ENCODE assay signal across 10 mouse cellular contexts in genomic region chr5:44239187-44240136, GRCm38 (mm10). TPM values are rescaled to one million over a fixed set of nuclear protein-coding genes. Genes with fewer than 3 reads are reported as not detected.
DNase-seq lines count a peak whose midpoint lies in the region; ATAC-seq and TF ChIP-seq lines count a peak whose summit lies in the region.
"Had no signal": no experiment of that assay in that cellular context is flagged by ENCODE, and none has a peak within 500 bp of the region (broad histone marks: within the 10 kb centered on the region; RNA-seq: fewer than 3 reads in every experiment).

No protein-coding gene starts in this region.

- no peak for TF ChIP-seq EP300 in liver, embryonic 14.5 days (IDR thresholded peaks at IDR 0.05; ENCODE audit: low read depth)

- ATAC-seq in kidney, embryonic 14.5 days (ENCODE audit: low FRiP score, low TSS enrichment) = no peak
- ATAC-seq in liver, embryonic 14.5 days (ENCODE audit: insufficient read depth) = peak; percentile 53; the same call in 1 of the 2 replicates
- ATAC-seq in forebrain, postnatal 0 days = no peak
- no peak for ATAC-seq in forebrain, embryonic 15.5 days (replicated peaks)

- DNase-seq in kidney, adult 2 months = peak; percentile 87
- DNase-seq in cerebellum, adult 11 months = peak; percentile 48
- peak; percentile 66 for DNase-seq in heart, embryonic 10.5 days (ENCODE audit: low spot score)
- no peak for DNase-seq in liver, embryonic 14.5 days (ENCODE audit: low read depth in 3 of 3, low spot score in 3 of 3)
- no peak for DNase-seq in forebrain, postnatal 0 days
- no peak for DNase-seq in gastrocnemius, postnatal 4 days (ENCODE audit: low spot score in 2 of 2)

- H3K27ac ChIP-seq in kidney, adult 2 months (ENCODE audit: insufficient read depth, low read depth, low read length) = peak overlapping the region; percentile 93
- no peak overlapping the region for H3K27ac ChIP-seq in kidney, embryonic 14.5 days (ENCODE audit: low read depth, low read length)
- no peak overlapping the region for H3K27ac ChIP-seq in heart, embryonic 10.5 days
- no peak overlapping the region for H3K27ac ChIP-seq in liver, embryonic 14.5 days
- H3K27ac ChIP-seq in forebrain, postnatal 0 days (ENCODE audit: low read depth, low read length) = no peak overlapping the region
- no peak overlapping the region for H3K27ac ChIP-seq in forebrain, embryonic 15.5 days (replicated peaks)
- H3K27ac ChIP-seq: embryonic facial prominence, embryonic 15.5 days; lung, embryonic 15.5 days had no signal

- no peak for TF ChIP-seq CTCF in kidney, adult 2 months (conservative IDR thresholded peaks at IDR 0.05; ENCODE audit: insufficient read depth, insufficient read length, low read depth, low read length)
- no peak for TF ChIP-seq CTCF in liver, embryonic 14.5 days (IDR thresholded peaks at IDR 0.05; ENCODE audit: low read depth)
- no peak for TF ChIP-seq CTCF in forebrain, postnatal 0 days (IDR thresholded peaks at IDR 0.05; ENCODE audit: low read depth)

- H3K9ac ChIP-seq in kidney, embryonic 14.5 days (ENCODE audit: low read depth, low read length) = no peak overlapping the region
- H3K9ac ChIP-seq in liver, embryonic 14.5 days (replicated peaks) = no peak overlapping the region
- H3K9ac ChIP-seq in forebrain, postnatal 0 days = no peak overlapping the region
- H3K9ac ChIP-seq in forebrain, embryonic 15.5 days (replicated peaks) = no peak overlapping the region
- H3K9ac ChIP-seq: embryonic facial prominence, embryonic 15.5 days; lung, embryonic 15.5 days had no signal

- H3K27me3 ChIP-seq in kidney, adult 2 months (replicated peaks; ENCODE audit: control insufficient read depth, insufficient read depth, low read length) = no peaks in the 10 kb centered on the region
- no peaks in the 10 kb centered on the region for H3K27me3 ChIP-seq in kidney, embryonic 14.5 days (ENCODE audit: control insufficient read depth, insufficient read depth, low read length)
- H3K27me3 ChIP-seq in heart, embryonic 10.5 days (ENCODE audit: insufficient read depth, poor library complexity, severe bottlenecking) = no peaks in the 10 kb centered on the region
- no peaks in the 10 kb centered on the region for H3K27me3 ChIP-seq in liver, embryonic 14.5 days (ENCODE audit: control insufficient read depth, insufficient read depth, low read length)
- no peaks in the 10 kb centered on the region for H3K27me3 ChIP-seq in forebrain, postnatal 0 days (ENCODE audit: insufficient read depth, low read length)
- no peaks in the 10 kb centered on the region for H3K27me3 ChIP-seq in forebrain, embryonic 15.5 days
- H3K27me3 ChIP-seq: embryonic facial prominence, embryonic 15.5 days; lung, embryonic 15.5 days had no signal

- H3K4me2 ChIP-seq in kidney, embryonic 14.5 days (replicated peaks; ENCODE audit: low read depth, low read length) = no peak overlapping the region
- peak overlapping the region; percentile 15 for H3K4me2 ChIP-seq in liver, embryonic 14.5 days (ENCODE audit: low read depth)
- H3K4me2 ChIP-seq in forebrain, postnatal 0 days (ENCODE audit: low read depth) = no peak overlapping the region
- H3K4me2 ChIP-seq in forebrain, embryonic 15.5 days (replicated peaks) = no peak overlapping the region
- H3K4me2 ChIP-seq: embryonic facial prominence, embryonic 15.5 days; lung, embryonic 15.5 days had no signal

- H3K4me1 ChIP-seq in kidney, adult 2 months (ENCODE audit: control insufficient read depth, insufficient read depth, low read length) = peaks cover 13% of the 10 kb centered on the region
- H3K4me1 ChIP-seq in kidney, embryonic 14.5 days (ENCODE audit: control insufficient read depth, insufficient read depth, low read length) = no peaks in the 10 kb centered on the region
- 0 out of 2 replicates have a peak, but pooled peaks cover 3% of the 10 kb centered on the region for H3K4me1 ChIP-seq in heart, embryonic 10.5 days
- peaks cover 4 to 19% of the 10 kb centered on the region in 2 experiments for H3K4me1 ChIP-seq in liver, embryonic 14.5 days (replicated peaks; ENCODE audit: control insufficient read depth in 2 of 2, insufficient read depth in 2 of 2, low read length in 1 of 2)
- H3K4me1 ChIP-seq in forebrain, postnatal 0 days (ENCODE audit: insufficient read depth) = no peaks in the 10 kb centered on the region
- H3K4me1 ChIP-seq in forebrain, embryonic 15.5 days = peaks cover 2% of the 10 kb centered on the region
- H3K4me1 ChIP-seq: lung, embryonic 15.5 days had no signal

- no peaks in the 10 kb centered on the region for H3K9me3 ChIP-seq in kidney, embryonic 14.5 days (ENCODE audit: control insufficient read depth, low read length)
- H3K9me3 ChIP-seq in heart, embryonic 10.5 days = no peaks in the 10 kb centered on the region
- no peaks in the 10 kb centered on the region for H3K9me3 ChIP-seq in liver, embryonic 14.5 days (ENCODE audit: control insufficient read depth, low read length)
- H3K9me3 ChIP-seq in forebrain, postnatal 0 days (ENCODE audit: low read length) = no peaks in the 10 kb centered on the region
- H3K9me3 ChIP-seq in forebrain, embryonic 15.5 days = no peaks in the 10 kb centered on the region
- H3K9me3 ChIP-seq: embryonic facial prominence, embryonic 15.5 days; lung, embryonic 15.5 days had no signal

- 36% methylated on average over 7 of the region's 7 CpGs for WGBS in kidney, adult 2 months
- 63% methylated on average over 7 of the region's 7 CpGs for WGBS in kidney, embryonic 14.5 days
- 46% methylated on average over 7 of the region's 7 CpGs for WGBS in heart, embryonic 10.5 days
- WGBS in liver, embryonic 14.5 days (ENCODE audit: insufficient replicate concordance) = 23% methylated on average over 7 of the region's 7 CpGs
- WGBS in forebrain, postnatal 0 days = 70% methylated on average over 7 of the region's 7 CpGs
- 71% methylated on average over 7 of the region's 7 CpGs for WGBS in forebrain, embryonic 15.5 days

- H3K4me3 ChIP-seq in kidney, adult 2 months (ENCODE audit: insufficient read depth, low read depth, low read length) = no peak overlapping the region
- no peak overlapping the region for H3K4me3 ChIP-seq in kidney, embryonic 14.5 days (ENCODE audit: low read length)
- H3K4me3 ChIP-seq in heart, embryonic 10.5 days = no peak overlapping the region
- H3K4me3 ChIP-seq in liver, embryonic 14.5 days (ENCODE audit: insufficient read depth in 1 of 2, low read depth in 2 of 2, low read length in 2 of 2) = no peak overlapping the region
- no peak overlapping the region for H3K4me3 ChIP-seq in forebrain, postnatal 0 days (ENCODE audit: low read depth, low read length)
- no peak overlapping the region for H3K4me3 ChIP-seq in forebrain, embryonic 15.5 days
- H3K4me3 ChIP-seq: embryonic facial prominence, embryonic 15.5 days; lung, embryonic 15.5 days had no signal

- no peaks in the 10 kb centered on the region for H3K36me3 ChIP-seq in kidney, adult 2 months (ENCODE audit: control insufficient read depth, insufficient read depth, low read length)
- no peaks in the 10 kb centered on the region; the same call in 1 of the 2 replicates for H3K36me3 ChIP-seq in kidney, embryonic 14.5 days (ENCODE audit: control insufficient read depth, insufficient read depth, low read length)
- H3K36me3 ChIP-seq in heart, embryonic 10.5 days = no peaks in the 10 kb centered on the region
- H3K36me3 ChIP-seq in liver, embryonic 14.5 days (replicated peaks; ENCODE audit: control insufficient read depth, insufficient read depth, low read depth) = no peaks in the 10 kb centered on the region
- no peaks in the 10 kb centered on the region for H3K36me3 ChIP-seq in forebrain, postnatal 0 days (ENCODE audit: insufficient read depth)
- H3K36me3 ChIP-seq in forebrain, embryonic 15.5 days = no peaks in the 10 kb centered on the region
- H3K36me3 ChIP-seq: embryonic facial prominence, embryonic 15.5 days; lung, embryonic 15.5 days had no signal

- no peak for TF ChIP-seq POLR2A in kidney, adult 2 months (IDR thresholded peaks at IDR 0.05; ENCODE audit: low read depth, low read length)

RNA-seq across cellular contexts. Expression of gene Tapt1, which starts 13.0 kb away (rescaled TPM):
- 23.6 and 29.0 TPM in 2 replicates for polyA plus RNA-seq in kidney, adult 2 months (2012; rRNA removed)
- 23.0 and 35.8 TPM in 2 replicates for polyA plus RNA-seq in kidney, embryonic 14.5 days (2014; fragmentation: Nextera tagmentation; extraction: Ambion mirVana)
- polyA plus RNA-seq in heart, embryonic 10.5 days (2016; fragmentation: Nextera tagmentation; extraction: Ambion mirVana) = 25.8 and 29.1 TPM in 2 replicates
- polyA plus RNA-seq in liver, embryonic 14.5 days (2012; rRNA removed) = 26.0 and 30.9 TPM in 2 replicates
- polyA plus RNA-seq in liver, embryonic 14.5 days (2014; fragmentation: Nextera tagmentation; extraction: Ambion mirVana) = 31.2 and 38.5 TPM in 2 replicates
- 53.8 and 70.5 TPM in 2 replicates for total RNA-seq in forebrain, postnatal 0 days (2014; rRNA removed)
- 14.1 and 19.1 TPM in 2 replicates for polyA plus RNA-seq in forebrain, postnatal 0 days (2015; fragmentation: Nextera tagmentation; extraction: Ambion mirVana)
- polyA plus RNA-seq in forebrain, embryonic 15.5 days (2015; fragmentation: Nextera tagmentation; extraction: Ambion mirVana) = 25.8 and 25.9 TPM in 2 replicates
- total RNA-seq in gastrocnemius, postnatal 4 days (2021) = 10 to 100 TPM; 40.7 TPM

Comparison
In these comparisons a context has a peak if more than half of its experiments do, and no peak if none do; other contexts are left out.
1. DNase-seq: peak in kidney, adult 2 months (single experiment), cerebellum, adult 11 months (single experiment) and heart, embryonic 10.5 days (single experiment); none in liver, embryonic 14.5 days (0 of 3), forebrain, postnatal 0 days (single experiment) and gastrocnemius, postnatal 4 days (0 of 2).